Mouse (Mus musculus): Measurements from ENCODE around the gene Taf1.

- TF ChIP-seq MAFK (IDR thresholded peaks at IDR 0.05; ENCODE audit: insufficient read depth, low read depth, low read length), result no peak
- no peak for TF ChIP-seq ZNF384 (IDR thresholded peaks at IDR 0.05; ENCODE audit: low read depth, low read length)
- no peak for TF ChIP-seq CHD2 (IDR thresholded peaks at IDR 0.05; ENCODE audit: low read depth, low read length)
- TF ChIP-seq ZC3H11A (IDR thresholded peaks at IDR 0.05; ENCODE audit: borderline replicate concordance, low read depth, low read length), result no peak
- no peak for TF ChIP-seq HCFC1 (IDR thresholded peaks at IDR 0.05; ENCODE audit: borderline replicate concordance, insufficient read depth, low read length)
Measured at GRCm38 (mm10) chrX:101640194-101641160, 107.9 kb downstream of the Taf1 start.

All from ES-E14 (cell line).